Mouse (Mus musculus): ENCODE data around the gene Ube2e3.

DNA sequence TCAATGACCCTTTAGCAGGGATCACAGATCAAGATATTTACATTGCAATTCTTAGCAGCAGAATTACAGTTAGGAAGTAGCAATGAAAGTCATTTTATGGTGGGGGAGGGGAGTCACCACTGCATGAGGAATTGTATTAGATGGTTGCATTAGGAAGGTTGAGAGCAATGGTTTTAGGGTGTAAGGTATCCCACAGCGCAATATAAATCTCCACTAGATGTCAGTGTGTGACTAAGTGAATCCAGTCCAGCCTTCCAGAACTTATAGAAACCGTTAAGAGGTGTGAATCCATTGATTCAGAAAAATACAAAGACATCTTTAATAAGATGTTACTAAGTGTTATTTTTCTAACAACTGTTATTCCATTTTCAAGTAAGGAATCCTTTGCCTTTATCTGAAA lies 63.4 kb downstream of the Ube2e3 start:
- TF ChIP-seq GATA1 (IDR thresholded peaks at IDR 0.05; ENCODE audit: borderline replicate concordance, low read length) = no peak
- TF ChIP-seq CTCF (IDR thresholded peaks at IDR 0.05; ENCODE audit: low read depth, low read length) = no peak
- no peak for TF ChIP-seq TAL1 (conservative IDR thresholded peaks at IDR 0.05; ENCODE audit: low read depth, low read length)
- TF ChIP-seq POLR2AphosphoS5 (IDR thresholded peaks at IDR 0.05; ENCODE audit: insufficient replicate concordance, low read depth, low read length) = no peak

Measured in G1E (cell line).